Mouse (Mus musculus): ENCODE results near the gene Sco1. TPM values are rescaled to one million over a fixed set of nuclear protein-coding genes. Genes with fewer than 3 reads are reported as not detected.

Gene Sco1
- polyA plus RNA-seq, 1 experiment from 2014 or later, result 14.6 TPM

DNA sequence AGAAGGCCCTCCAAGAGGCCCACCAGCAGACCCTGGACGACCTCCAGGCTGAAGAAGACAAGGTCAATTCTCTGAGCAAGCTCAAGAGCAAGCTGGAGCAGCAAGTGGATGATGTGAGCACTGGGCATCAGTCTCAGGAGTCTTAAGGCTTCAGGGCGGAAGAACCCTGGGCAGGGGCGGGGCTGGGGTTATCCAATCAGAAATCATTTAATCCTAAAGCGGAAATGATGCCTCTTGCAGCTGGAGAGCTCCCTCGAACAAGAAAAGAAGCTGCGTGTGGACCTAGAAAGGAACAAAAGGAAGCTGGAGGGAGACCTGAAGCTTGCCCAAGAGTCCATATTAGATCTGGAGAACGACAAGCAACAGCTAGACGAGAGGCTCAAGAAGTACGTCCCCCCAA is 40.7 kb downstream of the Sco1 start:
- WGBS, result 84% methylated on average over 9 of the region's 9 CpGs
- Histone ChIP-seq H3K4me1 (replicated peaks) (no peaks in the 10 kb centered on the region), H3K9me3 (no peaks in the 10 kb centered on the region), H3K4me3 (no peak overlapping the region), H3K36me3 (no peaks in the 10 kb centered on the region), H3K27me3 (no peaks in the 10 kb centered on the region), H3K9ac (no peak overlapping the region), H3K27ac (replicated peaks) (no peak overlapping the region), H3K4me2 (no peak overlapping the region)
- ATAC-seq (ENCODE audit: low FRiP score, low read depth), result no peak

- WGBS, result 95% methylated on average over 5 of the region's 5 CpGs
Observed at GRCm38 (mm10) chr11:67093652-67094051, 41.2 kb downstream of the Sco1 start.

GRCm38 (mm10) chr11:67094470-67094869 is 42.0 kb downstream of the Sco1 start:
- H3K4me2 ChIP-seq, result no peak overlapping the region
- no peak overlapping the region for H3K9ac ChIP-seq
- H3K4me3 ChIP-seq, result no peak overlapping the region
- no peaks in the 10 kb centered on the region for H3K27me3 ChIP-seq
- H3K36me3 ChIP-seq, result no peaks in the 10 kb centered on the region
- 81% methylated on average over 29 of the region's 29 CpGs for WGBS
- no peaks in the 10 kb centered on the region for H3K4me1 ChIP-seq (replicated peaks)
- no peak for ATAC-seq (ENCODE audit: low FRiP score, low read depth)
- no peaks in the 10 kb centered on the region for H3K9me3 ChIP-seq
- no peak overlapping the region for H3K27ac ChIP-seq (replicated peaks)

More at GRCm38 (mm10) chr11:67093652-67094051, 41.2 kb downstream of the Sco1 start:
- Histone ChIP-seq H3K4me3 (no peak overlapping the region), H3K36me3 (no peaks in the 10 kb centered on the region), H3K4me2 (no peak overlapping the region), H3K27me3 (no peaks in the 10 kb centered on the region), H3K9me3 (no peaks in the 10 kb centered on the region), H3K27ac (replicated peaks) (no peak overlapping the region), H3K4me1 (replicated peaks) (no peaks in the 10 kb centered on the region), H3K9ac (no peak overlapping the region)
- ATAC-seq (ENCODE audit: low FRiP score, low read depth), result no peak

GRCm38 (mm10) chr11:67097709-67098108 is 45.2 kb downstream of the Sco1 start:
- Histone ChIP-seq H3K4me2 (no peak overlapping the region), H3K9ac (no peak overlapping the region), H3K4me1 (replicated peaks) (no peaks in the 10 kb centered on the region), H3K36me3 (no peaks in the 10 kb centered on the region), H3K4me3 (no peak overlapping the region), H3K9me3 (no peaks in the 10 kb centered on the region), H3K27ac (replicated peaks) (no peak overlapping the region), H3K27me3 (no peaks in the 10 kb centered on the region)
- ATAC-seq (ENCODE audit: low FRiP score, low read depth), result no peak
- 95% methylated on average over 10 of the region's 10 CpGs for WGBS

DNA sequence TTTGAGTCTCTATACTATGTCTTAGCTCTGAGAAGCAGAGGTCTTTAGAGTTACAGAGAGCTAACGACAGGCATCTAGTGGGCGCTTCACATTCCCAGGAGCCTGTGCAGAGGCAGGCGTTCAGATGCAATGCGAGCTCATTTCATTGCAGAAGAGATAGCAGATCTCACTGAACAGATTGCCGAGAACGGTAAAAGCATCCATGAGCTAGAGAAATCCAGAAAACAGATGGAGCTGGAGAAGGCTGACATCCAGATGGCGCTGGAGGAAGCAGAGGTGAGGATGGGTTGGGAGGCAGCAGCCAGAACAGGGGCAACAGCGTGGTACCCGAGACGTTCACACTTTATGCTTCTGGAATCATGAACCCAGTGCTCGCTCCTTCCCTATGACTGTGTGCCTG is 46.0 kb downstream of the Sco1 start:
- 85% methylated on average over 11 of the region's 11 CpGs for WGBS
- Histone ChIP-seq H3K4me2 (no peak overlapping the region), H3K4me1 (replicated peaks) (no peaks in the 10 kb centered on the region)

GRCm38 (mm10) chr11:67099241-67099640 is 46.8 kb downstream of the Sco1 start:
- no peak overlapping the region for H3K27ac ChIP-seq (replicated peaks)
- H3K9ac ChIP-seq, result no peak overlapping the region
- 97% methylated on average over 16 of the region's 16 CpGs for WGBS
- H3K9me3 ChIP-seq, result no peaks in the 10 kb centered on the region
- no peaks in the 10 kb centered on the region for H3K4me1 ChIP-seq (replicated peaks)
- no peaks in the 10 kb centered on the region for H3K36me3 ChIP-seq
- no peak overlapping the region for H3K4me3 ChIP-seq
- no peak for ATAC-seq (ENCODE audit: low FRiP score, low read depth)
- no peaks in the 10 kb centered on the region for H3K27me3 ChIP-seq
- H3K4me2 ChIP-seq, result no peak overlapping the region

More for the DNA sequence above, 46.0 kb downstream of the Sco1 start:
- Histone ChIP-seq H3K9ac (no peak overlapping the region), H3K27me3 (no peaks in the 10 kb centered on the region), H3K27ac (replicated peaks) (no peak overlapping the region), H3K9me3 (no peaks in the 10 kb centered on the region), H3K36me3 (no peaks in the 10 kb centered on the region), H3K4me3 (no peak overlapping the region)
- no peak for ATAC-seq (ENCODE audit: low FRiP score, low read depth)

GRCm38 (mm10) chr11:67100169-67100568 is 47.7 kb downstream of the Sco1 start:
- Histone ChIP-seq H3K27me3 (no peaks in the 10 kb centered on the region; the same call in 1 of the 2 replicates), H3K27ac (replicated peaks) (no peak overlapping the region), H3K4me3 (no peak overlapping the region), H3K36me3 (no peaks in the 10 kb centered on the region), H3K9ac (no peak overlapping the region), H3K9me3 (no peaks in the 10 kb centered on the region), H3K4me2 (no peak overlapping the region), H3K4me1 (replicated peaks) (no peaks in the 10 kb centered on the region)
- no peak for ATAC-seq (ENCODE audit: low FRiP score, low read depth)
- WGBS, result 33% methylated on average over 6 of the region's 6 CpGs

DNA sequence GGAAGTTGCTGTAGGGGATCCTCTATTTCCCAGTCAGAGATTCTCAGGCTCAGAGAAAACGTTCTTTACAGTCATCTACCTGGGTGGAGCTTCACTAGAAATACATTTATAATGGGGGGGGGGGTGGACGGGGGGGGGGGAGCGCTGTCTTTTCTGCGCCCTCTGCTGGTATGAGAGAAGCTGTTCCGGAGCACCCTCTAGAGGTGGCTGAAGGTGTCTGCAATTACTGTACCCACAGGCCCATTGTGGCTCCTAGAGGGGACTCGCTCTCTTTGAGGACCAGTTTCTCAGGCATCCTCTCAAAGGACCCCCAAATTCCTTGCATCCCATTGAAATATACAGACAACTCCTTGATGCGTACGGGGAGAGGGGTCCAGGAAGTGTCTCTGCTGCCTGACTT is 49.2 kb downstream of the Sco1 start:
- 24% methylated on average over 7 of the region's 8 CpGs for WGBS
- ATAC-seq (ENCODE audit: low FRiP score, low read depth), result no peak

DNA sequence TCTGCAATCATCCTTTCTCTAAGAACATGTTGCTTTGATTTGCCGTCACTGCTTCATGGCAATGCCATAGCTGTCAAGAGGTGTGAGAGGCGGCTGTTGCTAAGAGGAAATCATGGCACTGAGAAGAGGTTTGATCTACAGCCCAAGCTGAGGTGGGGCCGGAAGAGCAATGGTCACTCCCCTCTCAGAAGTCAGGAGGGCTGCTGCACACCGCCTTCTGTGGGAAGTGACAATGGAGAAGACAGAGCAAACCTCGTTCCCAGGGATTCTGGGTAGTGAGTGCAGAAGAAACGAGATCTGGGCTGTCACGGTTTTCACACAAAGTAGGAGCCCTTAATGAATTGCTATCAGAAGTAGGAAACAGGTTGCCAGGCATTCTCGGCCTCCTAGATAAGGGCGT is 50.8 kb downstream of the Sco1 start:
- ATAC-seq (ENCODE audit: low FRiP score, low read depth), result no peak
- no peaks in the 10 kb centered on the region for H3K36me3 ChIP-seq
- H3K27me3 ChIP-seq, result no peaks in the 10 kb centered on the region; the same call in 1 of the 2 replicates
- H3K4me1 ChIP-seq (replicated peaks), result no peaks in the 10 kb centered on the region
- no peak overlapping the region for H3K27ac ChIP-seq (replicated peaks)
- no peak overlapping the region for H3K4me3 ChIP-seq
- 86% methylated on average over 9 of the region's 9 CpGs for WGBS
- H3K9me3 ChIP-seq, result no peaks in the 10 kb centered on the region
- no peak overlapping the region for H3K4me2 ChIP-seq
- no peak overlapping the region for H3K9ac ChIP-seq

More for the DNA sequence above, 49.2 kb downstream of the Sco1 start:
- no peak overlapping the region for H3K9ac ChIP-seq
- no peaks in the 10 kb centered on the region for H3K4me1 ChIP-seq (replicated peaks)
- no peaks in the 10 kb centered on the region for H3K9me3 ChIP-seq
- no peak overlapping the region for H3K4me3 ChIP-seq
- H3K36me3 ChIP-seq, result no peaks in the 10 kb centered on the region
- no peaks in the 10 kb centered on the region; the same call in 1 of the 2 replicates for H3K27me3 ChIP-seq
- no peak overlapping the region for H3K27ac ChIP-seq (replicated peaks)
- no peak overlapping the region for H3K4me2 ChIP-seq

DNA sequence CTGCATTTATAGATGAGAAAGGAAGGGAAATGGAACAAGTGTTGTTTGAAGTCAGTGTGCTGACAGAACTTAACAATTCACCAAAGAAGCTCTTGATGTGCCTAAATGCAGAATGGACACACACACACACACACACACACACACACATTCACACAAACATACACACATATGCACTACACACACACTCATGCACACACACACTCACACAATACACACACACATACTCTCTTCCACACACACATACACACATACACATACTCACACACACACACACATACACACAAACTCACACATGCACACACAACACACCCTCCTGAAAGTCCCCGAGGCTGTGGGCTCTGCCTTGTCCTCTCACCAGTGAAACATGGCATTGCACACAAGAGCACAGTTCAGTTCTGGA is 51.8 kb downstream of the Sco1 start:
- ATAC-seq (ENCODE audit: low FRiP score, low read depth), result no peak
- WGBS, result 85% methylated on average over 1 of the region's 1 CpGs
- H3K4me2 ChIP-seq, result no peak overlapping the region
- H3K4me1 ChIP-seq (replicated peaks), result no peaks in the 10 kb centered on the region
- H3K27ac ChIP-seq (replicated peaks), result no peak overlapping the region
- H3K9me3 ChIP-seq, result no peaks in the 10 kb centered on the region
- H3K36me3 ChIP-seq, result no peaks in the 10 kb centered on the region
- no peaks in the 10 kb centered on the region; the same call in 1 of the 2 replicates for H3K27me3 ChIP-seq
- no peak overlapping the region for H3K9ac ChIP-seq
- H3K4me3 ChIP-seq, result no peak overlapping the region

DNA sequence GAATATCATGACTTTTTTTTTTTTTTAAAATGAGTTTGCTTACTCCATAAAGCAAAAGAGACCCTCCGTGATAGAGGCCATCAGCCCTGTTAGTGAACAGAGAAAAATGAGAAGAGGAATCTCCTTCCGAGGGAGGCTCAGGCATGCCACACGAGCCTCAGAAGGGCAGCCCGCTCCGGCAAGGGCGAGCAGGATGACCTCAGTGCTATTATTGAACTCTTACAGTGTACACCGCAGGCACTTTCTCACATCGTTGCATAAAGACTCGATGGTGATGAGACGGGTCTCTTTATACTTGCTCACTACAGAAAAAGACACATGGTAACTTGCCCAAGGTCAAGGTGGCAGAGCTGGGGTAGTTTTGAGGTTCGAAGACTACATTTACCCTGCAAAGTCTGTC is 52.2 kb downstream of the Sco1 start:
- Histone ChIP-seq H3K4me1 (replicated peaks) (no peaks in the 10 kb centered on the region), H3K4me2 (no peak overlapping the region), H3K9ac (no peak overlapping the region), H3K27ac (replicated peaks) (no peak overlapping the region), H3K4me3 (no peak overlapping the region), H3K36me3 (no peaks in the 10 kb centered on the region), H3K9me3 (no peaks in the 10 kb centered on the region), H3K27me3 (no peaks in the 10 kb centered on the region; the same call in 1 of the 2 replicates)
- ATAC-seq (ENCODE audit: low FRiP score, low read depth), result no peak
- WGBS, result 67% methylated on average over 11 of the region's 11 CpGs

GRCm38 (mm10) chr11:67105689-67106088 is 53.2 kb downstream of the Sco1 start:
- Histone ChIP-seq H3K9me3 (no peaks in the 10 kb centered on the region), H3K4me1 (replicated peaks) (no peaks in the 10 kb centered on the region), H3K4me3 (no peak overlapping the region), H3K27ac (replicated peaks) (no peak overlapping the region), H3K36me3 (no peaks in the 10 kb centered on the region), H3K9ac (no peak overlapping the region), H3K4me2 (no peak overlapping the region), H3K27me3 (no peaks in the 10 kb centered on the region; the same call in 1 of the 2 replicates)
- no peak for ATAC-seq (ENCODE audit: low FRiP score, low read depth)
- 30% methylated on average over 4 of the region's 4 CpGs for WGBS

- ATAC-seq (ENCODE audit: low FRiP score, low read depth), result no peak
- no peak overlapping the region for H3K4me2 ChIP-seq
- H3K36me3 ChIP-seq, result no peaks in the 10 kb centered on the region
- no peaks in the 10 kb centered on the region; the same call in 1 of the 2 replicates for H3K27me3 ChIP-seq
- no peak overlapping the region for H3K9ac ChIP-seq
- no peaks in the 10 kb centered on the region for H3K9me3 ChIP-seq
- H3K4me1 ChIP-seq (replicated peaks), result no peaks in the 10 kb centered on the region
- H3K4me3 ChIP-seq, result no peak overlapping the region
- H3K27ac ChIP-seq (replicated peaks), result no peak overlapping the region
- 91% methylated on average over 10 of the region's 10 CpGs for WGBS
Observed at GRCm38 (mm10) chr11:67106973-67107372, 54.5 kb downstream of the Sco1 start.

Measured in hindbrain, embryonic 15.5 days (tissue).